Mouse (Mus musculus) heart, postnatal 0 days (tissue): Measurements from ENCODE around the gene Abhd13.

Experiments used
- CTCF ChIP-seq: IDR thresholded peaks from 2 replicates; pipeline ENCODE4 v1.5.1; 2016; ENCODE audit warnings: antibody characterized with exemption, control low read depth, low read depth
- EP300 ChIP-seq: IDR thresholded peaks from 2 replicates; pipeline ENCODE4 v1.6.1; 2016; ENCODE audit warnings: antibody characterized with exemption, low read depth

- TF ChIP-seq CTCF (no peak), EP300 (no peak)
Observed at GRCm38 (mm10) chr8:9975276-9975675, 2.2 kb upstream of the Abhd13 start.
